Mouse (Mus musculus) stomach, postnatal 0 days (tissue): ENCODE measurements around the gene Nr2f2.

Source experiments
- CTCF ChIP-seq: IDR thresholded peaks from 2 replicates; pipeline ENCODE4 v1.5.1; 2016; ENCODE audit warnings: antibody characterized with exemption, low read depth, mild to moderate bottlenecking, moderate library complexity
- EP300 ChIP-seq: optimal IDR thresholded peaks from 2 replicates; pipeline ENCODE3; 2016; ENCODE audit warnings: antibody characterized with exemption

GRCm38 (mm10) chr7:70324541-70324940, 42.0 kb downstream of the Nr2f2 start:
- TF ChIP-seq EP300 (no peak), CTCF (no peak)
